Mouse (Mus musculus): ENCODE measurements around the gene Hoxd8.
A peak's percentile ranks its signal among the peaks of the same experiment; 100 is the strongest.

Hoxd8 gene

DNA sequence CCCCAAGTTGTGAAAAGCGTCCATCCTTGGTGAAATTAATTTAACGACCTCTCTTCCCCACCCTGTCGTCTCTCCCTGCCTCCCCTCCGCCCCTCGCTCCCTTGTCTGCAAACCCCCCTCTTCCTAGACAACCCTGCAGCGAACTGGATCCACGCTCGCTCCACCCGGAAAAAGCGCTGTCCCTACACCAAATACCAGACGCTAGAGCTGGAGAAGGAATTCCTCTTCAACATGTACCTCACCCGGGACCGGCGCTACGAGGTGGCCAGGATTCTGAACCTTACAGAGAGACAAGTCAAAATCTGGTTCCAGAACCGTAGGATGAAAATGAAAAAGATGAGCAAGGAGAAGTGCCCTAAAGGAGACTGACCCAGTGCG is 5.4 kb upstream of the Hoxd8 start:
- no peak for DNase-seq (ENCODE audit: low spot score)

DNA sequence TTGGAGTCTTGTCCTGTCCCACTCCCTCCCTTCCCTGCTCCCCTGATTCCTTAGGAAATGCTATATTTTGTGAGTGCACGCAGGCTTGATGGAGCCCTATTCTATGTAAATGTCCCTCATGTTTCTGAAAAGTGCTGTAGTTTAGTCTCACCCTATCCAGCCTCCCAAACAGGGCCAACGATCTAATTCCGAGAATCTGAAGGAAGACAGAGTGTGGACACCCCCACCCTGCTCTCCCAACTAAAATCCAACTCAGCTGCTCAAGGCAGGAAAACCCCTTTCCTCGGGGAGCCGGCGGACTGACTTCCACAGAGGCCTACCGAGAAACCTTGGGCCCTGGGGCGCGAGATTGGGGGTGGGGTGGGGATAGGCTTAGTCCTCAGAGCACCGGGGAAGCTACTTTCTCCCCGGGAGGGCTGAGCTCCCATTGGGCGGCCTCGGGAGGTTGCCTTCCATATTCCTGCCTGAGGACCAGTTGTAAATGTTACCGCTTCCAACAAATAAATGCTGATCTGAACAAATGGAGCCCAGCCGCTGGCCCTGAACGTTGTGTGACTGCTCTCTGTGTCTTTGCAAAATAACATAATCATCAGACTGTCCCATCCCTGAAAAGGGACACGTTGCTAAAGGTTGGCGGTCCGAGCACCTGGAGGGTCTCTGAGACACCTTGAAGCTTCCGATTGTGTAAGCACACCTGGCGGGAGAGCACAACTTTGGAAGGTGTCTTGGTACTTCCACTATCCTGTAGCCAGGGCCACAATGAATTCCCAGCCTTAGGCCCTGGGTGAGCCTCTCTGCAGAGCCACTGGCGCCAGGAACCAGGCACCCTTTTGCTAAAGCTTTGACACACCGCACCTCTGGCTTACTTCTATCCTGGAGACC is 4.5 kb upstream of the Hoxd8 start:
- DNase-seq (ENCODE audit: low spot score): no peak

DNA sequence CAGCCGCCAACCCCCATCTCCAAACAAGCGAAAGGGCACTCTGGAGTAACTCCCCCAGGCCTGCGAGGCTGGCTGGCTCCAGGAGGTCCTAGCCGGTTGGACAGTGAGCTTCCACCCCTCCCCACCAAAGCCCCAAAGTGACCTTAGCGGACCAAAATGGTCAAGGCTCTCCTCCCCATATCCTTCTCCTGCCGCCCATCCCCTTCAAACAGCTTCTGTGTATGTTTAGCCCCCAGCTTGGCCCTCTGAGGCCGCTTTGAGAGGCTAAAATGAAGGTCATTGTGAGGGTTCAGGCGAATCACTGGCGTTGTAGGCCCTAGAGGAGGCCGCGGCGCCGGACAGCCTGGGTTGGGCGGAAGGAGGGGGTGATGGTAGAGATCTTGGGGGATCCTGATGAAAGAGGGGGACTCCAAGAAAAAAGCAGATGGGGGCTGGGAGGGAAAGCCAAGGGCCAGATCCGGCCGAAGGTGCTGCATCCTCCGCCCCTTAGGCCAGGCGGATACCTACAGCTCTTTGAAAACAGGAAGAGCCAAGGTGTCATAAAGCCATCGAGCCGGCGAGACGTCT is 3.8 kb upstream of the Hoxd8 start:
- no peak for DNase-seq (ENCODE audit: low spot score)

DNA sequence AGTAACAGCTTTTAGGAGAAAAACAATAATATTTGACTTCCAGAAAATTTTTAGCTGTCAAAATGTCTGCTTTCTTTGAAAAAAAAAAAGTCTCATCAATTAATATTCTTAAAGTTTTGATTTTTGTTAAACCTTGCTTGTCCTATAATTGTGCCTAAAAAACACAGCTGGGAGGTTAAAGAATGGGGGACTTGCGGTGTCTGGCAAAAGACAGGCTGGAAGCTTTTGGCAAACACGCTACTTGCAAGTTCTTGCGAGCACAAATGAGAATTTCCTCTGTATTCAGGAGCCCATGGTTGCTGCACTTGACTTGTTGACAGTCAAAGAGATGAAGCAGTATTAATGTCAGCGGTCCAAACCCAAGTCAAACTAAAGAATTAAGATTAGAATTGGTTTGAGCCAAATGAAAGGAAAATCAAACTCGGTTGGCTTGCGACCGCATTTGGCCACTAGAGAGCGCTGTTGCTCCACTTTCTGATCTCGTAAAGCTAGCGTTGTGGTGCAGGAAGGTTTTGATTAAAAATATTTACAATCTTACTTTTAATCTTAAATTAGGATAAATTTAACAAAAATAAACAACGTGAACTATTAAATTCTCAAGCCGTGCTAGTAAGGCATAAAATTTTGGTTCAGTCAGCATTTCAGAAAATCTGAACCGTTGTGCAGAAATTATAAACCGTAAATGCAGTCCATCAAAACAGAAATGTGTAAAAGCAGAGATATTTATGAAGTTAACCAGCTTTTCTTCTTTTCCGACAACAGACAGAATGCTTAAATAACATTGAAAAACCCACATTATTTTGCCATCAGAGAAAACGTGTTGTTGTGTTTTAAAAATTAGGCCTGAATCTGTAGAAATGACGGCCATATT is 2.2 kb upstream of the Hoxd8 start:
- DNase-seq (ENCODE audit: low spot score): peak; percentile 40

DNA sequence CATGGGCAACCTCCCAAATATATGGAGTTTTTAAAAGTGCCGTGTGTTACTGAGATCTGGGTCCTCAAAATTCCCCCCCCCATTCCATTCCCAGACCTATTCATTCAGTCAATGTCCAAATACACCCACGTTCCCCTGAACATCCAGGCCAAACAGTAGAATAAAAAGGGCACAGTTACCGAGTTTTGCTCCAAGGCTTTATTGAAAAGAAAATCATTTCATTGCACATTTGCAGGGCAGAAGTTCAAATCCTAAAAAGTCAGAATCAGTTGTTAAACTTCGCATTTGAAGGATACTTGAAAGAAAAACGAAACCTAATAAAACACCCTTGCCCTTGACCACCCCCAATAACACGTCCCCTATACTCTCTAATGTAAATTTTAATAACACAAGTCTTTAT is 1.6 kb upstream of the Hoxd8 start:
- no peak for DNase-seq (ENCODE audit: low spot score)

DNA sequence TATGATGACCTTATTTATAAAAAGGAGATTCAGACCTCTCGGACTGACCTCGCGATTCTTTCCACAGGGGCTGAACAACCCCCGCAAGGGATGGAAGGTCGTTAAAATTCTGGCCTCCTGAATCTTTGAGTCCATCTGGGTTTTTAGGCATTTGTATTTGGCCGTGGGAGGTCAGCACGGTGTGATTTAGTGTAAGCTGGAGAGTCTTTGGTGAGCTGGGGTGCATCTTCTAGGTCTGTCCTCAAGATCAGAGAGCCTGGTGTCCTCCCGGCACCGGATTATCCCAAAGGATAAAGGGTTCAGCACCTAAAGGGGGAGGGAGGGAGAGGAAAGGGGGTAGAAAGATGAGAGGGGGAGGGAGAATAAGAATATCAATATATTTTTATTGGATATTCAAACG is 1.1 kb upstream of the Hoxd8 start:
- DNase-seq (ENCODE audit: low spot score): no peak

DNA sequence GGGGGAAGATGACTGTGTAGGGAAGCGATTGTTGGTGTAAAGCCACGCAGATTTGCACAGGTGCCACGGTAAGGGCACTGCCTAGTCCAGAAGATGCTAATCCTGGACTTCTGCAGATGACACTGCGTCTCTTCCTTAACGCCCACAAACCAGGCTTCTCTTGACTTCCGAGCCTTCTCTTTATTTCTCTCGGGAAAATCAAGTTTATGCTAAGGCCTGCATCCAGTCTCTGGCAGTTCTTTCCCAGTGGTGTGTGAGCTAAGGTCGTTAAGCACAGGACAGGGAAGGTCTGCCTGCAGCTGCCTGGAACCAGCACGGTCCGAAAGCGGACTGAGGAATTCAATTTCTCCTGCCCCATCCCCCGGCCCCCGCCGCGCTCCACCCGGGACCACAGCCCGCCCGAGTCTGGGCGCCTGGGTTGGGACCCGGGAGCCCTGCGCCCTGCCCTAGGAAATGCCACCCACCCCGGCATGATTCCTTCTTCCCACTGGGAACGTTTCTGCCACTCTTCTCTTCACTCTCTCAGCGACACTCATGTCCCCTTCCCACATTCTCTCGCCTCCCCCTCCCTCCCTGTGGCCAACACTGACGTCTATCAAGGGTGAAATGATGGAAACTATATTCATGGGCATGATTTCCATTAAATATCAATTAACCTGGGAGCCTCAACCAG is 559 bp upstream of the Hoxd8 start:
- no peak for DNase-seq (ENCODE audit: low spot score)

DNA sequence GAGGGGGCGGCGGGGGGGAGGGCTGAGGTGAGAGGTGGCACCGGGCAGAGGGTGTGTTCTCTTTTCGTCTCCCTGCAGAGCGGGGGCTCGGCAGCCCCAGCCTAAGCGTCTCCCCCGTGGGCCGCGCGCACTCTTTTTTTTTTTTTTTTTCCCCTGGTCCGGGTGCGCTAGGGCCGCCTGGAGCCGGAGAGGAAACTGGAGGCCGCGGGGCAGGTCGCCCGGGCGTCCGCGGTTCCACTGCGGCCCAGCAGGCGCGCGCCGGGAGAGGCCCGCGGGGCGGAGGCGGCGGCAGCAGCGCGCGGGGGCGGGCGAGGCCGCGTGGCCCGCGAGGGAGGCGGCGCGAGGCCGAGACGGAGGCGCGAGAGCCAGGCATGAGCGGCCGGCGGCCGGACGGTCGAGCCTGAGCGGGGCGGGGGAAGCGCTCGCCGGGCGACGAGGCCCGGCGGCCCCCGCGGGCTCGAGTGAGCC is 618 bp downstream of the Hoxd8 start:
- DNase-seq (ENCODE audit: low spot score): no peak

DNA sequence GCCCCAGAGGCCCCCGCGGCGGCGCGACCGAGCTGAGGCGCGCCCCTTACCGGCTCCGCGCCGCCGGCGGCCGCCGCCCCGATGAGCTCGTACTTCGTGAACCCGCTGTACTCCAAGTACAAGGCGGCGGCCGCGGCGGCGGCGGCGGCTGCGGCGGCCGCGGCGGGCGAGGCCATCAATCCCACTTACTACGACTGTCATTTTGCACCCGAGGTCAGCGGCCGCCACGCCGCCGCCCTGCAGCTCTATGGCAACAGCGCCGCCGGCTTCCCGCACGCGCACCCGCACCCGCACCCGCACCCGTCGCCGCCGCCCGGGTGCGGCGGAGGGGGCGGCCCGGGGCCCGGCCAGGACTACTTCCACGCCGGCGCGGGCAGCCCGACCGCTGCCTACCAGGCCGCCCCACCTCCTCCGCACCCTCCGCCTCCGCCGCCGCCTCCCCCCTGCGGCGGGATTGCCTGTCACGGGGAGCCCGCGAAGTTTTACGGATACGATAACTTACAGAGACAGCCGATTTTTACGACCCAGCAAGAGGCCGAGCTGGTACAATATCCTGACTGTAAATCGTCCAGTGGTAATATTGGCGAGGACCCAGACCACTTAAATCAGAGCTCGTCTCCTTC is 1.2 kb downstream of the Hoxd8 start:
- no peak for DNase-seq (ENCODE audit: low spot score)

DNA sequence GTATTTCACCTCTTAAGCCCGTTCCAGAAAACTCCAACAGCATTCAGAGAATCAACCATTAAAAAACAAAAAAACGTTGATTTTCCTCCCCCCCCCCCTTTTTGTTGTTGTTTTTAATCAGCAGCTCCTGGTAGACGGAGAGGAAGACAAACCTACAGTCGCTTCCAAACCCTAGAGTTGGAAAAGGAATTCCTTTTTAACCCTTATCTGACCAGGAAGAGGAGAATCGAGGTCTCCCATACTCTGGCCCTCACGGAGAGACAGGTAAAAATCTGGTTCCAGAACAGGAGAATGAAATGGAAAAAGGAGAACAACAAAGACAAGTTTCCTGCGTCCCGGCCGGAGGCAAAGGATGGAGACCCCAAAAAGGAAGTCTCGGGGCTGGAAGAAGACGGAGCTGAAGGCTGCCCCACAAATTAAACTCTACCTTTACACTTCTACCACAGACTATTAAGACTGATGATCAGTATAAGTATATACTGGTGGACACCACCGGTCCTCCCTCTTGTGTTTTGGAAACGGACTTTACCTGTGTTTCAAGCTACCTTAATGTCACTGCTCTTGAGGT is 2.1 kb downstream of the Hoxd8 start:
- no peak for DNase-seq (ENCODE audit: low spot score)

DNA sequence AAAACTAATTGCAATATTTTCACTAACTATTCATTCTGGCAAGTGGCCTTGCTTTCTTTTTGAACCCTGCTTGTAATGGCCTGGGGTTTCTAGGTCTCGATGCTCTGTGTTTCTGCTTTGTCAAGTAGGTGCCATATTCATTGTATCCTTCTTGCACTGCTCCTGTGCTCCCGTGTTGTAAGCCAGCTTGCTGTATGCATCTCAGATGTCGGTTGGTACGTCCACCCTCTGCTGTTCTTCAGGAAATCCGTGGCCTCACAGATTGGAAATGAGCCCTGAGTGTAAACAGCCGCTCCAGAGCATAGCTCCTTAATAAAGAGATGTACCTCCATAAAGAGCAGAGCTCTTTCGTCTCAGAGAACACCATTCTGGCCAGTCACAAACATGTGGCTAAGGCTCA is 3.2 kb downstream of the Hoxd8 start:
- no peak for DNase-seq (ENCODE audit: low spot score)

DNA sequence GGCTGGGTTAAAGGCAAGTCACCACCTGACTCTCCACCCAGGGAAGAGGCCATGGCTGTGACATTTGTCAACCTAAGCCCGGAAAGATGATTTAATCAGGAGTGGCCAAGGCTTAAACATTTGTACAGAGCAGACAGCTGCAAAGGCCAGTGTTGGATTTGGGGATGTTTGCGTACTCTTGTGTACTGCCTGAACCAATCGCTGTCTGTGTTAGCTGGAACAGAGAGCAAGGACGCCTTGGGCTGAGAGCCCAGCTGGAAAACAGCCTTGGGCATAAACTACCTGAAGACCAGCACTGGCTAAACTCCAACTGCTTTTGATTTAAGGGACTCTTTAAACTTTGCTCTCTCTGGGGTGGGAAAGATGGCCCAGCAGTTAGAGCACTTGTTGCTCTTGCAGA is 4.3 kb downstream of the Hoxd8 start:
- DNase-seq (ENCODE audit: low spot score): no peak

DNA sequence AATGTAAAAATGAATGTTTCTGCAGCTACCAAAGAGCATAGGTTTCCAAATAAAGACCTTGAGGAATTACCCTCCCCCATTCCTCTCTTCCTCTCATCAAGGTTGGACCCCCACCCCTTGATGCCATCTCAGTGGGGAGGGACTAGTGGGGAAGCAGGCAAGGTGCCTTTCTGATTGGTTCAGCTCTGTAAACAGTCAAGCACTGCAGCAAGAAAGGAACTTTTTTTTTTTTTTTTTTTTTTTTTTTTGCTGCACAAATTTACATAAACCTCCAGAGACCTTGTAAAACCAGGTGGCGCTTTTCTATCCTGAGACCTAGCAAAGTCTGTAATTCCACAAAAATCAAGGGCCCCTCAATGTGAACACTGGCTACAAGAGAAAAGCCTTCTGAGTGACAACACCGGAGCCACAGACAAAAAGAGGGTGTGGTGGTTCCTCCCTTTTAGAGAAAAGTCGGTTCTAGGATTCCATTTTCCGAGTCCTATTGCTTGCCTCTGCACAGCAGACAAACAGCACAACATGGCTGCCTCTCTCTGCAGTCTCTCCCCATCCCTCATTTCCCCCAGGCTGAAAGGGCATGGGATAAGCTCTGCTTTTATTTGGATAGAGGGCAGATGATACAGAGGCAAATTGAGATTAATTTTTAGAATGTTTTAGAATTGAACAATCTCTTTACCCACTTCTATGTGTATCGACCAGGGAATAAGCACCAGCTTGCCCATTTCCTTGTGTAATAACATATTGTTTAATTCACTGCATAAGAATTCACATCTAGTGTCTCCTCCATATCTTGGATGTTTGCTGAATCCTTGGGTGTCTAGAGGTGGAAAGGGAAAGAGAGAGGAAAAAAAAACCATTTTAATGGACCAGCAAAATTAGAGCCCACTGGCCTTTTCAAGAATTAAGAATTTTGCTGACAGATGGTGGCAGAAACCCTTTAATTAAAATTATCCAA is 5.3 kb downstream of the Hoxd8 start:
- no peak for DNase-seq (ENCODE audit: low spot score)

DNA sequence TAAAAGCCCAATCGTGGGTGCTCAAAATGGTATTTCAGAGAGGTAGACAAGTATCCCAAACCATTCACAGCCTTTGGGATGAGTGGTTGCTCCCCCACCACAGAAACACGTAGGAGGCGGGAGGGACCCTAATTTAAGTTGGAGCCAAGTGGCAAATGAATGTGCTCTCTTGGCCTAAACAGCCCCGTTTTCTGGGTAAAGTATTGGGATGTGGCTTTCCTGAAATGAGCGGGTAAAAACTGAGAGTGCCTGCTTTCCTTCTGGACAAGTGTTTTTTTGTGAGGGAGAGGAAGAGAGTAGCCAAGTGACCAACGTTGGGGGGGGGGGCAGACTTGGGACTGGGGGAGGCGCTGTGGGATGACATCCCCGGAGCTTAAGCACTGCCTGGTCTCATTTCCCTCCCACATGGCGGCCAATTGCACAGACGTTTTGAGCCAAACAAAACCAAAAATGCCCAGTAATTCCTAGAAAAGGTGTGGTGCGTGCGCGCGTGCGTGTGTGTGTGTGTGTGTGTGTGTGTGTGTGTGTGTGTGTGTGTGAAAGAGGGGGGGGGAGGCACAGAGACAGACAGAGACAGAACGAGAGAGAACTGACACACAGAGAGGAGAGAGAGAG is 6.6 kb downstream of the Hoxd8 start:
- no peak for DNase-seq (ENCODE audit: low spot score)

DNA sequence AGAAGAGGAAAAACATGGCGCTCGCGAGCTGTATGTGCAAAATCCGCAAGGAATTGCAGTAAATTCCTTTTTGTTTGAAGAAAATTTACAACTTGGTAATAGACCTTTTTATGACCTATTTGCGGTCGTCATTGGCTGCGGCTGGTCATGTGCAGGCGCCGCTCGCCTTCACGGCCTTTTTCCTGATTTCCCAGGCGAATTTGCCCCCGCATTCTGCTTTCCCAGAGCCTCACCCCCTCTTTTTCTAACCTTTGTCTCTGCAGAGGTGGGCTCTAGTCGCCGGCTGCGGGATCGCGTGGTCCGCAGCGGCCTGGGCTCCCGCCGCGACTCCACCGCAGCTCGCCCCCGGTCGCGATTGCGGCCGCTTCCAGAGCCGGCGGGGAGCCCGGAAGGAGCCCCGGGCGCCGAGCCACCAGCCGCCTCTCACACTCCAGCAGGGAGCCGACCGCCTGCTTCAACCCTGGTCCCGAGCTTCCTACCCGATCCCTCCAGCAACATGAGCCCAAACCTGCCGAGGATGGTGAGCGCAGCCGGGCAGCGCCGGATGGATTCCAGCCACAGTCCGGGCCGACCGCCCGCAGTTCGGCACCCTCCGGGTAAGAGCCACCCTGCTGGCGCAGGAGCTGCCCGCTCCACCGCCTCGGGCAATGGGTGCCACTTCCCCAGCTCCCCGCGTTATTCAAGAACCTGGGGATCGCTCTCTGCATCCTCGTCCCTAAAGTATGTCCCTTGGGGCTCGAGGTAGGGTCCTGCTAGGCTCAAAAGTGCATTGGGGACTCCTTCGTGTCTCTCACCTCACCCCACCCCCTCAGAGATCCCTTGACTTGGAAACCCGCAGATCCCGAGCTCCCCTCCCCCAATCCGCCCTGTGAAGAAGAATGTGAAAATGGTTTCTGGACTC is 7.6 kb downstream of the Hoxd8 start, which contains the start of the genes Hoxd3 and Hoxd4:
Gene Hoxd3 (plus strand): TSS at position 207 of the 901 bp plus-strand sequence.
Gene Hoxd4 (plus strand): TSS at position 209 of the 901 bp plus-strand sequence.
- no peak for DNase-seq (ENCODE audit: low spot score)

DNA sequence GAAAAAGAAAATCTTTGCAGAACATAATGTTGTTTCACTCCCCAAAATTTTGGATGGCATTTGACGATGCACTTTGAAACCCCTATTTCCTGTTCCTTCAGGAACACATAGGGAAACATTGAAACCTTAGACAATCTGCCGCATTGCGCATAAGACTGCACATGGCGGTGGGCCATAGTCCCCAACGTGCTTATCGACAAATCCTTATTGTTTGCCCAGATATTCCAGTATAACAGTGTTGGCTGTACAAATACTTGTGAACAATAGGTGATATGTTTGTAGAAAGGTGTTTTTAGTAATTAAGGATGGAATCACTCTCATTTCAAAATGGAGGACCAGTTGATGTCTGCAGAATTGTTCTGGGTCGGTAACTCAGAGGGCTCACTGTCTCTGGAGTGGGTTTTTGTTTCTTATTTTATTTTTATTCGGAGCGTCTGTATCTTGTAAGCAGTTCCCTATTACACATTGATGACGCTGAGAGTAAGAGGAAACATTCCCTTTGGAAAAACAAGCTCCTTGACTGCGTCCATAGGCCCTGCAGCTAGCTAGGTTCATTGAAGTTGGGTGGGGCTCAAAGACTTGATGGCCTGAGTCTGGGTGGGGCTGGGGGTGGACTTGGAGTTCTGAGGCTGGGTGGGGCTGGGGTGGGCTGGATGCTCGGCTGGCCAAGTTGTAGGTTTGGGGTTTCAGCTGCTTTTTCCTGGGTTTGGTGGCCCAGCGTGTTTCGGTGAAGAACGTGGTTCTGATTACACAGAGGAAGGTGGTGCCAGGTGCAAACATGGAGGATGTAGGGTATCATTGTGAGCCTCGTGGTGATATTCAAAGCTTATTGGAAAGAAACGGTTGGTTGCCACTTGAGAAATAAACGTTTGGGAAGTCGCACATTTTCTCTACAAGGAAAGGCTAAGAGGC is 9.1 kb downstream of the Hoxd8 start:
- no peak for DNase-seq (ENCODE audit: low spot score)

DNA sequence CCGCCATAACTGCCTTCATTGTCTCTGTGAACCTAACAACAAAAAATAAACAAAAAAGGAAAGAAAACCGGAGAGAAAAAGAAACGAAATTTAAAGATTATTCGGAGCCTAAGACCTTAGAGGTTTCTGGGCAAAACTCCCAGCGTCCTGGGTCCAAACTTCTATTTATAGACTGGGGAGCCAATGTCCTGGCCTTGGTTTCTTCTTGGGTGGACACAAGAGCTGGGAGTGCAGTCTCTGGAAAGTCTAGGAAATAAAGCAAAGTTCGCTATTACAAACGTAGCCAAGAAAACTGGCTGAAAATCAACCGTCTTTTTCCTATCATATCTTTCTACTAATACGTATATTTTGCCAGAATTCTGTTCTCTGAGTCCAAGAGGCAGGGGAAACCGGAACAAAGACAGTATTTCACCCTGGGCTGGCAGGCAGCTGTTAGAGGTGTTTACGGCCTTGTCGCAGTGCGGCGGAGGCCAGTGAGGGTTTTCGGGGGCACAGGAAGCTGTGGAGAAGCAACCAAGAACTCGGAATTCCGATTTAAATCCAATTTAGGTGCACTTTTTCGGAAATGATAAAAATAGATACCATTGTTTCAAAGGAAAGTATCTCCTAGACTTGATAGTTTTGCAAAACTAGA is 9.9 kb downstream of the Hoxd8 start:
- DNase-seq (ENCODE audit: low spot score): no peak

Data from c-Kit-positive CD71-positive TER-119-positive erythroid progenitor cells, embryonic 14.5 days (primary cell).